Mouse (Mus musculus) frontal cortex, adult (tissue): ENCODE measurements around the gene Ggact.

Experiments used
- ATAC-seq: cut with Nextera tagmentation; 2 replicates; pipeline ENCODE4 v1.9.2; 2017; ENCODE audit warnings: mild to moderate bottlenecking, moderate library complexity, mixed read lengths; ENCODE audit not compliant: low TSS enrichment

Gene Ggact

GRCm38 (mm10) chr14:122900679-122901078, 12.9 kb downstream of the Ggact start:
- ATAC-seq: peak; percentile 72; the same call in 1 of the 2 replicates

GRCm38 (mm10) chr14:122898550-122898949, 15.0 kb downstream of the Ggact start:
- ATAC-seq: no peak

- no peak for ATAC-seq
Observed at GRCm38 (mm10) chr14:122896106-122896505, 17.5 kb downstream of the Ggact start.

- ATAC-seq: no peak
Observed at GRCm38 (mm10) chr14:122891470-122891968, 22.0 kb downstream of the Ggact start.

- no peak for ATAC-seq
Observed at GRCm38 (mm10) chr14:122888480-122888872, 25.1 kb downstream of the Ggact start.

- ATAC-seq: no peak
Observed at GRCm38 (mm10) chr14:122887702-122888479, 25.7 kb downstream of the Ggact start.

- ATAC-seq: no peak
Observed at GRCm38 (mm10) chr14:122887278-122887677, 26.3 kb downstream of the Ggact start.

- ATAC-seq: peak; percentile 85
Observed at GRCm38 (mm10) chr14:122885893-122886292, 27.7 kb downstream of the Ggact start.

- ATAC-seq: no peak
Observed at GRCm38 (mm10) chr14:122883821-122884584, 29.6 kb downstream of the Ggact start.

- ATAC-seq: no peak
Observed at GRCm38 (mm10) chr14:122883410-122883806, 30.1 kb downstream of the Ggact start.

GRCm38 (mm10) chr14:122882795-122883409, 30.7 kb downstream of the Ggact start:
- no peak for ATAC-seq

- ATAC-seq: no peak
Observed at GRCm38 (mm10) chr14:122882201-122882639, 31.3 kb downstream of the Ggact start.

- ATAC-seq: no peak
Observed at GRCm38 (mm10) chr14:122881699-122882098, 31.9 kb downstream of the Ggact start.

GRCm38 (mm10) chr14:122880291-122880690, 33.3 kb downstream of the Ggact start:
- no peak for ATAC-seq

- no peak for ATAC-seq
Observed at GRCm38 (mm10) chr14:122877787-122878186, 35.8 kb downstream of the Ggact start.

- no peak for ATAC-seq
Observed at GRCm38 (mm10) chr14:122876723-122877122, 36.8 kb downstream of the Ggact start.

- peak; percentile 96 for ATAC-seq
Observed at GRCm38 (mm10) chr14:122876163-122876562, 37.4 kb downstream of the Ggact start.

GRCm38 (mm10) chr14:122875636-122876035, 37.9 kb downstream of the Ggact start:
- no peak; the same call in 1 of the 2 replicates for ATAC-seq

- no peak for ATAC-seq
Observed at GRCm38 (mm10) chr14:122875056-122875455, 38.5 kb downstream of the Ggact start.

- ATAC-seq: no peak
Observed at GRCm38 (mm10) chr14:122872612-122873011, 40.9 kb downstream of the Ggact start.

GRCm38 (mm10) chr14:122871841-122872580, 41.5 kb downstream of the Ggact start:
- no peak for ATAC-seq

GRCm38 (mm10) chr14:122869831-122870230, 43.7 kb downstream of the Ggact start:
- no peak for ATAC-seq
